Mouse (Mus musculus) frontal cortex, postnatal 10 days (tissue): ENCODE data around the gene Tff1.

ENCODE experiments used
- DNase-seq, 2 experiments: peaks; one replicate each; pipeline ENCODE4 v3.0.0; 2022; ENCODE audit warnings: low spot score in 2 of 2, mixed read lengths in 1 of 2

Tff1 gene

GRCm38 (mm10) chr17:31165127-31165526 lies at the start of gene Tff1:
TSS of gene Tff1 (minus strand) at chr17:31165277.
- no peak for DNase-seq

- no peak for DNase-seq
These were observed 46.8 kb upstream of the Tff1 start for GRCm38 (mm10) chr17:31211881-31212280.

- DNase-seq: no peak
These were observed 45.2 kb upstream of the Tff1 start for GRCm38 (mm10) chr17:31210299-31210698.

DNA sequence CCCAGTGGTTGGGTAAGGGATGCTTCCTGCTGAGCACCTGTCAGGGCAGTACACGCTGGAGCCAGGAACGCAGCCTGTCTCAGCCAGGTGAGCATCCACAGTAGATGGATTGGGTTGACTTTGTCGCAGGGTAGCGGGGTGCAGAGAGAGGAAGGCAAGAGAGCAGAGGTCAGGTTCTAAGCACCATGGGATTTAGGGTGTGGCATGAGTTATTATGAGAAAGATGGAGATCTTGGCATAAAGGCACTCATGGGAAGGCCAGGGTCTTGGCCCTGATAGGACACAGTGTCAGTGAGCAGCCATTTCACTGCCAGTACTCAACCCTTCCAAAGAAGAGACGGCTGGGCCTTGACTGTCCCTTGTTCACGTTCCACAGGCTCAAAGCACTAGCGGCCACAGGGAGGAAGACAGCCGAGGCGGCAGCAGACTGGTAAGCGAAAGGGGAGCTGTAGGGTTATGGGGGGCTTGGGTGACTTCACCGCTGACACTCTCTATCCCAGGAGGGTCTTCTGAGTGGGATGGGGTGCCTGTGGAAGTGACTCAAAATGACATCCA lies 44.4 kb upstream of the Tff1 start:
- no peak for DNase-seq

DNA sequence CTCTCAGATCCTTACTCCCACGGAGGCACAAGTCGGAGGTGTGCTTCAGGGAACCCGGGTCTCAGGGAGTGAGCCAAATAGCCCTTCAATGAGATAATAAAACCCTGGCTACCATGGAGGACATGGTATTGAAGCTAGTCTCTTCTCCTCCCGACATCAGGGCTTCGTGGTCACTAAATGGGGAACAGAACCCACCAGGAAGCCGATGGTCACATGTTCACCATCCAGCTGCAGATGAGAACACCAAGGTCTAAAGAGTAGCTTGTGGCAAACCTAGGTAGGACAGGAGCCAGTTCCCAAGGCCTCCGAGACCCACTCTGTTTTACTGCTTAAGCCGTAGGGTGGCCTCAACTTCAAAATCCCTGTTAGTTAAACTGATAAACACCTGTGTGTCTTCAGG lies 43.6 kb upstream of the Tff1 start:
- DNase-seq: no peak

DNA sequence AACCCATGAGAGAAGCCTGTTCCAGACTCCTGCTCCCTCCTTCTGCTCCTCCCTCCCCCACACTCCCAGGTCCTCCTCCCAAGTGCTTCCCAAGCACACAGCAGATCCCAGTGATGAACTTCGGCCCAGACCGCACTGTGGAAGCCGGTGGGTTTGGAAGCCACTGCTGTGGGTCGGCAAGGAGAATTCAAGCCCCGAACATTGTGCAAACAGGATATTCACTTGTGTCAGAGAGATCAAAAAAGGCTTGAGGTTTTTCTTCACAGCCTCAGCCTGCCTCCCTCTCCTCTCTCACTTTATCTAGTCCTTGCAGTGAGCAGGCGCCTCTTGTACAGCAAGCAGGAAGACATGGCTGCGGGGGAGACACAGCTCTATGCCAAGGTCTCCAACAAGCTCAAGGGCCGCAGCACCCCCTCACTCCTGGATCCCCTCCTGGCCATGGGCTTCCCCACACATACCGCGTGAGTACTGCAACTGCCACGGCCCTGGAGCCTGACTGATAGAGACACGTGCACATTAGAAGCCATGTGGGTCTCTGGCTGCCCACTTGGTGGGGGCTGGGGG lies 42.8 kb upstream of the Tff1 start, which contains the start of gene Ubash3a:
Gene Ubash3a, plus strand, starts transcription at position 103 of the 564 bp plus-strand sequence.
- DNase-seq: no peak

GRCm38 (mm10) chr17:31198877-31199276 lies 33.8 kb upstream of the Tff1 start, which contains the start of gene Tmprss3:
TSS of gene Tmprss3 (minus strand) at chr17:31198977.
- DNase-seq: no peak

DNA sequence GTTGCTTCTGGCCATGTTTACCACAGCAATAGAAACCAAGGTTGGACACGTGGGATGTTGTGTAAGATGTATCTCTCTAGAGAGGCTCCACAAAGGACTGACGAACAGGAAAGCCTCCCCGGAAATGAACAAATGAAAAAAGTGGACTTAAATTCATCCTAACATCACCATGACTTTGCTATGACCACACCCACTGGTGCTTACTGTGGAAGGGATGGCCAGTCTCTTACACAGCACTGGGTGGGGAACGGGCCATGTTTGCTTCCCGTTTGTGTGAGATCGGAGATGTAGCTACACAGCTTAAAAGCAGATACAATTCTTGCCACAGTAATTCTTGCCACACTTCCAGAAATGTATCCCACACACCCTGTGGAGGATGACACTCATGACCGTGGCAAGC lies 31.2 kb upstream of the Tff1 start:
- DNase-seq: no peak

- DNase-seq: no peak
These were observed 30.1 kb upstream of the Tff1 start for GRCm38 (mm10) chr17:31195207-31195606.

DNA sequence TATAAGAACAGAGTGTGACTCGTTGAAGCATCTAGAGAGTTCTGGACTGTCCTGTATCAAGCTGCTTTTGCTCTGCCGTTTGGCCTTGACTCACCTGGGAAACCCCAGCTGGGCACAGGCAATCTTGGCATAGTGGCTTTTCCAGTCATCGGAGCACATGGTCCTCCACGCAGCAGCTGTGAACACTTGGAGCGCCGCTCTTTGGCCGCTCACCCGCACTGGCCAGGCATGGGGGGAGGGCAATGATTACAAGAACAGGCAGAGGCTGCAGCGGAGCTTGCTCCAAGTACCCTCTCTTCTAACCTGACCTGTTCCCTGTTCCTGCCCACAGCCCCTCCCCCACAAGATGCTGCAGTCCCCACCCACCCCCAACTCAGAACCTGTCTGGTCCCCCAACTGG lies 28.3 kb upstream of the Tff1 start:
- DNase-seq: no peak

DNA sequence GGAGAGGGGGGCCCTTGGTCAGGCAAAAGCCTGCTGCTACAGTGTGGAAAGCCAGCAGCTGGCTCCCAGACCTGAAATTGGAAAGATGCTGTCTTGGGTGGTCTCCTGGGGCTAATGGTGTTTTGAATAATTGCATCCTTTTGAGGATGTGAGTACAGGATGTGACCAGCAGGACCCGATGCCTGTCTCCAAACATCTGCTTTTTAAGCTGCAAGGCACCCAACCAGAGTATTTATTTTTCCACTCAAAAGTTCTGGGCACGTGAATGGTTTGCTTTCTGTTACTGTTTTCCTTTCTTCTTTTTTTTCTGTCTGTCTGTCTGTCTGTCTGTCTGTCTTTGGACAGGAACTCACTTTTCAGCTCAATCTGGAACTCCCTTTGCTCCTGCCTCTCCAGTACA lies 27.6 kb upstream of the Tff1 start:
- DNase-seq: no peak

GRCm38 (mm10) chr17:31191825-31192224 lies 26.7 kb upstream of the Tff1 start:
- no peak for DNase-seq

- peak; percentile 22 to 67 for DNase-seq
These were observed 22.3 kb upstream of the Tff1 start for GRCm38 (mm10) chr17:31187370-31187769.

GRCm38 (mm10) chr17:31184269-31184990 lies 19.4 kb upstream of the Tff1 start:
- DNase-seq: no peak

DNA sequence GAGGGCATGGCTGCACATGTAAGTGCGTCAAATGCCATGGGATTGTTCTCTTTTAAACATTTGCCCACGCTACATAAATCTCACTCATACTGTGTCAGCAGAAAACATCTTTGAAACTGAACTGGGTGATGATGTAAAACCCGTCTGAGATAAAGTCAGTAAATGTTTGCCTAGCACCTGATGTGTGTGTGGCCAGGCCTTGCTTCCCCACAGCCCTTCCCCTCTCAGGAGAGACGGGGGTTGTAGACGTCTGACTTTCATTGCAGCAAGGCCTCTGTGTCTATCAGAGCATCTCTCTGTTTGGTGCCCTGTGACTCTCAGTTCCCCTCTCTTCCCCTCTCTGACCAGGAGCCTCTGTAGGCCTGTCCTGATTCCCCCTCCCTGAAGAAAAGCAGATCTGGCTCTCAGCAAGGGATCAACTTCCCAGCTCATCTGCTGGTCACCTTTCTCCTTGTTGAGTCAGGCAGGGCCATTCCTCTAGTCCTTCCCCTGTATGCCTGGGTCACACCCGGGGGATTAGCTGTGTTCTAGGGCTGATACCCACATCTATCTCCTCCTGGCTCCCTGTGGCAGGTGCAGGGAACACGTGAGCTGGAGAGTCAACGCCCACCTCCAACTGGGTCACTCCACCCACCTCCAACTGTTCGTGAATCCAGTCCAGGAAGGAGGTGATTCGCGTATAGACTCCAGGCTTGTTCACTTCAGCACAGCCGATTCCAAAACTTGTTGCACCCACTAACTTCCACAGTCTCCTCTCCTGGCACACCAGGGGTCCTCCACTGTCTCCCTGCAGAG lies 18.3 kb upstream of the Tff1 start:
- DNase-seq: peak in 1 of 2 experiments; percentile 10

GRCm38 (mm10) chr17:31181490-31181889 lies 16.4 kb upstream of the Tff1 start:
- no peak for DNase-seq

DNA sequence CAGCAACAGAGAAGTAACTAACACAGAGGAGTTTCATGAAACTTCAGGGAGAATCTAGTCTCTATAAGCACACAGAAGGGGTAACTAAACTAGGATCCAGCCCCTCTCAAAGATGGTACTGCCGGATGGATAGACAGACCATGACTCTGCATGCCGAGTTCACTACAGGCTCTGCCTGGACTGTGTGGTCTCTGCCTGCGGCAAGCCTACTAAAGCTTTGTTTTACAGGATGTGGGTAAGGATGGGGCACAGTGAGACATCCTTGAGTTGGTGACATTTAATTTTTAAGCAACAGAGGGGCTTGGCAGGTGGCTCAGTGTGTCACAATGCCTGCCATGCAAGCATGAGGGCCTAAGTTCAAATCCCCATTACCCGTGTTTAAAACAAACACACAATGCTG lies 11.2 kb upstream of the Tff1 start:
- DNase-seq: no peak

GRCm38 (mm10) chr17:31169796-31170195 lies 4.7 kb upstream of the Tff1 start:
- no peak for DNase-seq

- DNase-seq: no peak
These were observed 1.3 kb downstream of the Tff1 start for GRCm38 (mm10) chr17:31163821-31164220.

- no peak for DNase-seq
These were observed 2.5 kb downstream of the Tff1 start for GRCm38 (mm10) chr17:31162607-31163006.

- DNase-seq: no peak
These were observed 4.8 kb downstream of the Tff1 start for GRCm38 (mm10) chr17:31160291-31160690.

GRCm38 (mm10) chr17:31157921-31158320 lies 7.2 kb downstream of the Tff1 start:
- DNase-seq: no peak
